Mouse (Mus musculus): ENCODE results near the gene Gsc2. TPM values are rescaled to one million over a fixed set of nuclear protein-coding genes. Genes with fewer than 3 reads are reported as not detected.

Gsc2 gene
- polyA plus RNA-seq, 1 experiment from 2014 or later: 0.21 TPM

DNA sequence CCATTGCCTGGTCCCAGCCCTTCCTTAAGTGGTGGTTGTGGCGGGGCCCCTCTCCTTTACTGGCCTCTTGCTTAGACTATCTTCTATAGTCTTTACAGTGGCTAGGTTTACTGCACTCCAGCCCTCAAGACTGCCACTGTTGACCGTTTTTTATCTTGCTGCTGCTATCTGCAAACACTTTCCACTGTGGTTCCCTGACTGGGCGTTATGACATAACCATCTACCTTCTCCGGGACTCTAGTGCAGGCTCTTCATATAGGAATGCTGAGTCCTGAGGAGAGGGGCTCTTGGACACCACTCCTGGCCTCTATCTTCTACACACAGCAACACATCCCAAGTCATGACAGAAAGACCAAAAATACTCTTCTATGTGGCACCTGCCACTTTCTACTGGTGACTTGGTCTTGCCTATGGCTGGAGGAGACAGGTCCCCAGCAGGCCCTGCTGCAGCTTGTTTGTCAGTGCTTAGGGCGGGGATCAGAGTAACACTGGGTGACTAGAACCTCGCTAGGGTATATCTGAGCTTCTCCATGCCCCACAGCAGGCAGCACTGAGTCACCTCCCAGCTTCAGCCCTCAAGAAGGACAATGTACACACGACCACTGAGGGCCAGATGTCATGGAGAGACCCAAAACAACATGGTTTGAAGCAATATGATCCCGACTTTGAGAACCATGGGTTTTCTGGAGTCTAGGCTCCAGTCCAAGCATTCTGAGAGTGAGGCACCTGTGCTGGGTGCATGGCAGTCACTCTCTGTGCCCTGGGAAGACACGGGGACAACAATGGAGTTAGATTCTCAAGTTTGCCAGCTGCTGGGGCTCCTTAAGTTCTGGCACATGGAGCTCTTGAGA is 19.0 kb upstream of the Gsc2 start:
- H3K27me3 ChIP-seq (ENCODE audit: insufficient read depth, low read length): peaks cover 4% of the 10 kb centered on the region; the same call in 1 of the 2 replicates
- no peak overlapping the region for H3K27ac ChIP-seq (ENCODE audit: low read depth)
- no peak overlapping the region for H3K9ac ChIP-seq
- H3K9me3 ChIP-seq (ENCODE audit: low read depth, low read length): no peaks in the 10 kb centered on the region
- WGBS: 58% methylated on average over 9 of the region's 9 CpGs
- TF ChIP-seq CTCF (IDR thresholded peaks at IDR 0.05; ENCODE audit: low read depth): no peak
- H3K4me3 ChIP-seq (ENCODE audit: low read depth, low read length): no peak overlapping the region
- DNase-seq: no peak
- H3K36me3 ChIP-seq (ENCODE audit: insufficient read depth): no peaks in the 10 kb centered on the region
- no peak overlapping the region for H3K4me2 ChIP-seq
- no peaks in the 10 kb centered on the region for H3K4me1 ChIP-seq (ENCODE audit: insufficient read depth)
- ATAC-seq (ENCODE audit: insufficient read depth): no peak

DNA sequence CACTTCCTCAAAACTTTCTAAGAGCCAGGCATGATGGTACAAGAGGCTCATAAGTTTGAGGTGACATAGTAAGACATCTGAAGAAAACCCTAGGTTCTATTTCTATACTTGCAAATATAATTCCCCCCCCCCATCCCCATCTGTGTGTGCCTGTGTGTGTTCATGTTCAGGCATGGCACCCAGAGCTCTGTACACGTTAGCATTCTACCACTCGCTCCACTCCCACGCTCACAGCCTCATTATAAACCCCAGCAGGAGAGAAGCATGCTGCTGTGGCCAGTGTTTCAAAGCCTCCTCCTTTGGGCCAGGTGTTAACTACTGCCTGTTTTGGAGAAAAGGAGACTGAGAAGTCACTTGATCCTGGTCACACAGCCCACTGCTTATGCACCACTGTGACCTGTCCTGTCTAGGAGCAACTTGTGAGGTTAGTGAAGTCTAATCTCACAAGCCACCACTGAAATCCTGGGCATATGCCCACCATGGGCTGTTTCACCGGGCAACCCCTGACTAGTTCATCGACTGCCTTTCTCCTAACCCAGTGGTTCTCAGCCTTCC is 17.1 kb upstream of the Gsc2 start:
- Histone ChIP-seq H3K27me3 (ENCODE audit: insufficient read depth, low read length) (no peaks in the 10 kb centered on the region), H3K4me1 (ENCODE audit: insufficient read depth) (0 out of 2 replicates have a peak, but pooled peaks cover 2% of the 10 kb centered on the region), H3K9ac (no peak overlapping the region), H3K9me3 (ENCODE audit: low read depth, low read length) (no peaks in the 10 kb centered on the region), H3K4me2 (no peak overlapping the region), H3K27ac (ENCODE audit: low read depth) (no peak overlapping the region), H3K36me3 (ENCODE audit: insufficient read depth) (no peaks in the 10 kb centered on the region), H3K4me3 (ENCODE audit: low read depth, low read length) (no peak overlapping the region)
- TF ChIP-seq CTCF (IDR thresholded peaks at IDR 0.05; ENCODE audit: low read depth): no peak
- ATAC-seq (ENCODE audit: insufficient read depth) (no peak), DNase-seq (no peak)
- 72% methylated on average over 5 of the region's 5 CpGs for WGBS

DNA sequence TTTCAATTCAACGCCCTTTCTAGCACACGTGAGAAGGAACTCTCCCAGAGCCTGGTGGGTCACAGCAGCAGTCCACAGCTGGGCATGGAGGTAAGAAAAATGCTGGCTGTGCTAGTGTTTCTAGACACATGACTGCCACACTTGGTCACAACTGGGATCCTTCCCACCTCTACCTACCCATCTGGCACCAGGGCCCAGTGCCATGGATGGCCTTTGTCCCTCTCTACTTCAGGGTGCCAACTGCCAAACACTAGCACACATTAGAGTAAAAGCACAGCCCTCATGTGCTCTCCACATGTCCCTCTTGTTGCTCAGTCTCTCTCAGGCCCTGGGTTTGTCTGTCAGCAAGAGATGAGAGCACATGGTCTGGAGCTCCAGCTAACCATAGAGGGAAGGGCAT is 14.8 kb upstream of the Gsc2 start:
- Histone ChIP-seq H3K36me3 (ENCODE audit: insufficient read depth) (peaks cover 10% of the 10 kb centered on the region; the same call in 1 of the 2 replicates), H3K4me2 (no peak overlapping the region), H3K9ac (no peak overlapping the region), H3K9me3 (ENCODE audit: low read depth, low read length) (no peaks in the 10 kb centered on the region), H3K27ac (ENCODE audit: low read depth) (no peak overlapping the region), H3K4me1 (ENCODE audit: insufficient read depth) (0 out of 2 replicates have a peak, but pooled peaks cover 6% of the 10 kb centered on the region), H3K4me3 (ENCODE audit: low read depth, low read length) (no peak overlapping the region), H3K27me3 (ENCODE audit: insufficient read depth, low read length) (no peaks in the 10 kb centered on the region)
- TF ChIP-seq CTCF (IDR thresholded peaks at IDR 0.05; ENCODE audit: low read depth): no peak
- 59% methylated on average over 2 of the region's 2 CpGs for WGBS
- ATAC-seq (ENCODE audit: insufficient read depth): no peak
- DNase-seq: no peak

DNA sequence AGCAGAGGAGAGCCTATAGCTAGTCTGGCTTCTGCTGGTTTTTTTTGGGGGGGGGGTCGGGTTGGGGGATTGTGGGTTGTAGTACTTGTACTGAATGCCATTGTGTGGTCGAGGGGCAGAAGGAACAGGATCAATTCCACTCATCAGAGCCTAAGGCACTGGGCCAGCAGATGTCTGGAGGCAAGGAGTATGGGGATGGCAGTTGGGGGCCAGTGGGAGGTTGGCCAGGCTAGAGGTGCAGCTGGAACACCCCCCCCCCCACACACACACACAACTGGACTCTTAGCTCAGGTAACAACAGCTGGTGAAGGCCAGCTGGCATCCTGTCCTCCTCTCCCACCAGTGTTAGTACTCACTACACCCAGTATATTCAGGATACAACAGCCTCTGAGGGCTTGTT is 14.4 kb upstream of the Gsc2 start:
- H3K9ac ChIP-seq: no peak overlapping the region
- DNase-seq: no peak
- ATAC-seq (ENCODE audit: insufficient read depth): 0 out of 2 replicates have a peak, but pooled peaks have one; percentile 0
- H3K27ac ChIP-seq (ENCODE audit: low read depth): peak overlapping the region; percentile 82
- no peaks in the 10 kb centered on the region for H3K27me3 ChIP-seq (ENCODE audit: insufficient read depth, low read length)
- H3K4me2 ChIP-seq: peak overlapping the region; percentile 97
- peaks cover 10% of the 10 kb centered on the region; the same call in 1 of the 2 replicates for H3K36me3 ChIP-seq (ENCODE audit: insufficient read depth)
- no peak overlapping the region for H3K4me3 ChIP-seq (ENCODE audit: low read depth, low read length)
- TF ChIP-seq CTCF (IDR thresholded peaks at IDR 0.05; ENCODE audit: low read depth): no peak
- WGBS: 34% methylated on average over 2 of the region's 2 CpGs
- 0 out of 2 replicates have a peak, but pooled peaks cover 6% of the 10 kb centered on the region for H3K4me1 ChIP-seq (ENCODE audit: insufficient read depth)
- H3K9me3 ChIP-seq (ENCODE audit: low read depth, low read length): no peaks in the 10 kb centered on the region

DNA sequence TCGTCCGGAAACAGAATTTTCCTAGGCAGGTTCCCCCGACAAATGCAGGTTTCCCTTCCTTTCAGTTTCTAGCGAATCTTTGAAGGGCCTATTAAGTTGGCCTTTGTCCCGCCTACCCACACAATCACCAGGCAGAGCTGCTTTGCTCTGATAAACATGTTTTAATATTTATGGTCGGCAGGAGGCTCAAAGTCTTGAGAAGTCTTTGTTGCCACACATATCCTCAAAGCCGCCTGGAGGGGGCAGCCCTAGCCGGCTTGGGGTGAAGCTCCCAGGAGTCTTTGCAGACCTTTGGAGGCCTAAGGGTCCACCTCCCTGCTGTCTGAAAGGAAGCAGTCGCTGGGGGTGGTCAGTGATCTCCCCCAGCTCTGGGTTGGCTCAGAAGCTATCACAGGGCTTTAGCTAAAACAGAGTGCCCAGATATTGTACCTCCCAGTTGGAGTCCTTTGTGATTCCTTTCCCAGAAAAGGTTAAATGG is 13.8 kb upstream of the Gsc2 start:
- peaks cover 10% of the 10 kb centered on the region; the same call in 1 of the 2 replicates for H3K36me3 ChIP-seq (ENCODE audit: insufficient read depth)
- peak overlapping the region; percentile 97 for H3K4me2 ChIP-seq
- 0 out of 2 replicates have a peak, but pooled peaks cover 6% of the 10 kb centered on the region for H3K4me1 ChIP-seq (ENCODE audit: insufficient read depth)
- DNase-seq: peak; percentile 91
- peak; percentile 76 for ATAC-seq (ENCODE audit: insufficient read depth)
- TF ChIP-seq CTCF (IDR thresholded peaks at IDR 0.05; ENCODE audit: low read depth): peak; percentile 72
- peak overlapping the region; percentile 82 for H3K4me3 ChIP-seq (ENCODE audit: low read depth, low read length)
- no peaks in the 10 kb centered on the region for H3K27me3 ChIP-seq (ENCODE audit: insufficient read depth, low read length)
- H3K9me3 ChIP-seq (ENCODE audit: low read depth, low read length): no peaks in the 10 kb centered on the region
- H3K9ac ChIP-seq: peak overlapping the region; percentile 72
- H3K27ac ChIP-seq (ENCODE audit: low read depth): peak overlapping the region; percentile 82
- WGBS: under 1% methylated on average over 9 of the region's 9 CpGs

DNA sequence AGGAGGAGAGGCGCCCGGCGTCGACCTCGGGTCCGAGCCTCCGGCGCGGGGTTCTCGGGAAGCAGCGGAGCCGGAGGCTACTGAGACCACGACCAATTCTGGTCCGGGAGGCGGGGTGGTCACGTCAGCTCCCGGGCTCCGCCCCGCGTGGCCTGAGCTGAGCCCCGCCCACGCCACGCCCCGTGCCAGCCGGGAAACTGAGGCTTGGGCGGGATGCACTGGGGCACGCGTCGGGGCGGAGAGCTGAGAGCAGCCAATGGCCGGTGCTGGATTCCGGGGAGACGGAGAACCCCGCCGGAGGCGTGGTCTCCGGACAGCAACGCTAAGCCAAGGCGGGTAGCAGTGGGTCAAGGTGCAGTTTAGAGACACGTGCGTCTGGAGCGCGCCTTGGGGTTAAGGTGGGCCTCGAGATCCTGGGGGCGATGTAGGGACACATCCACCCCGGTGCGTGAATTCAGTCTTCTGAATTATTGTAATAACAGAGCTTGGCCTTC is 13.3 kb upstream of the Gsc2 start, which contains the start of gene Slc25a1:
Slc25a1 (minus strand) TSS at position 133 of the 494 bp plus-strand sequence.
- H3K27me3 ChIP-seq (ENCODE audit: insufficient read depth, low read length): no peaks in the 10 kb centered on the region
- peak within 1 kb of the TSS; percentile 97 for H3K4me2 ChIP-seq
- DNase-seq (peak; percentile 87), ATAC-seq (ENCODE audit: insufficient read depth) (peak; percentile 78)
- H3K4me1 ChIP-seq (ENCODE audit: insufficient read depth): 0 out of 2 replicates have a peak, but pooled peaks cover 6% of the 10 kb centered on the region
- peaks cover 10% of the 10 kb centered on the region; the same call in 1 of the 2 replicates for H3K36me3 ChIP-seq (ENCODE audit: insufficient read depth)
- H3K27ac ChIP-seq (ENCODE audit: low read depth): peak within 1 kb of the TSS; percentile 82
- no peak for TF ChIP-seq CTCF (IDR thresholded peaks at IDR 0.05; ENCODE audit: low read depth)
- H3K9me3 ChIP-seq (ENCODE audit: low read depth, low read length): no peaks in the 10 kb centered on the region
- 0% methylated on average over 47 of the region's 47 CpGs for WGBS
- H3K4me3 ChIP-seq (ENCODE audit: low read depth, low read length): peak within 1 kb of the TSS; percentile 82
- peak within 1 kb of the TSS; percentile 72 for H3K9ac ChIP-seq
